Mouse (Mus musculus): ENCODE measurements around the gene Serp1. TPM values are rescaled to one million over a fixed set of nuclear protein-coding genes. Genes with fewer than 3 reads are reported as not detected.
"Not testable (repeated sequence)": the region's sequence is repeated elsewhere in the genome, so short reads cannot be mapped to it uniquely, and the experiment has no call there.

Serp1 gene
- polyA plus RNA-seq, 1 experiment from 2014 or later = 101 TPM

GRCm38 (mm10) chr3:58504676-58505075 is 21.0 kb downstream of the Serp1 start:
- Histone ChIP-seq H3K27ac (no peak overlapping the region), H3K4me3 (replicated peaks) (no peak overlapping the region), H3K4me1 (replicated peaks) (peaks cover 20% of the 10 kb centered on the region), H3K27me3 (no peaks in the 10 kb centered on the region), H3K4me2 (no peak overlapping the region), H3K9ac (no peak overlapping the region), H3K9me3 (replicated peaks) (no peaks in the 10 kb centered on the region), H3K36me3 (no peaks in the 10 kb centered on the region)
- ATAC-seq (ENCODE audit: low read depth) (no peak), DNase-seq (no peak)

GRCm38 (mm10) chr3:58503720-58504333 is 21.9 kb downstream of the Serp1 start:
- DNase-seq (no peak), ATAC-seq (ENCODE audit: low read depth) (no peak)
- H3K9me3 ChIP-seq (replicated peaks) = no peaks in the 10 kb centered on the region
- H3K27ac ChIP-seq = no peak overlapping the region
- H3K27me3 ChIP-seq = no peaks in the 10 kb centered on the region
- no peak overlapping the region for H3K4me2 ChIP-seq
- peaks cover 20% of the 10 kb centered on the region for H3K4me1 ChIP-seq (replicated peaks)
- WGBS (ENCODE audit: insufficient replicate concordance) = 58% methylated on average over 3 of the region's 3 CpGs
- no peaks in the 10 kb centered on the region for H3K36me3 ChIP-seq
- no peak overlapping the region for H3K4me3 ChIP-seq (replicated peaks)
- H3K9ac ChIP-seq = no peak overlapping the region

GRCm38 (mm10) chr3:58501961-58502360 is 23.7 kb downstream of the Serp1 start:
- H3K27me3 ChIP-seq = no peaks in the 10 kb centered on the region
- H3K4me3 ChIP-seq (replicated peaks) = no peak overlapping the region
- no peak overlapping the region for H3K9ac ChIP-seq
- WGBS (ENCODE audit: insufficient replicate concordance) = 10% methylated on average over 2 of the region's 2 CpGs
- H3K36me3 ChIP-seq = no peaks in the 10 kb centered on the region
- H3K4me1 ChIP-seq (replicated peaks) = peaks cover 16% of the 10 kb centered on the region
- no peak overlapping the region for H3K4me2 ChIP-seq
- no peak overlapping the region for H3K27ac ChIP-seq
- DNase-seq (no peak), ATAC-seq (ENCODE audit: low read depth) (0 out of 2 replicates have a peak, but pooled peaks have one; percentile 31)
- no peaks in the 10 kb centered on the region for H3K9me3 ChIP-seq (replicated peaks)

- Histone ChIP-seq H3K9me3 (replicated peaks) (no peaks in the 10 kb centered on the region), H3K27me3 (no peaks in the 10 kb centered on the region), H3K9ac (no peak overlapping the region), H3K4me3 (replicated peaks) (no peak overlapping the region), H3K4me2 (no peak overlapping the region), H3K27ac (no peak overlapping the region), H3K4me1 (replicated peaks) (no peaks in the 10 kb centered on the region), H3K36me3 (no peaks in the 10 kb centered on the region)
- DNase-seq (no peak), ATAC-seq (ENCODE audit: low read depth) (no peak)
- WGBS (ENCODE audit: insufficient replicate concordance) = 50% methylated on average over 4 of the region's 4 CpGs
These were observed 32.1 kb downstream of the Serp1 start for GRCm38 (mm10) chr3:58493621-58494020.

GRCm38 (mm10) chr3:58490787-58491186 is 34.9 kb downstream of the Serp1 start:
- Histone ChIP-seq H3K36me3 (no peaks in the 10 kb centered on the region), H3K4me1 (replicated peaks) (no peaks in the 10 kb centered on the region), H3K4me3 (replicated peaks) (no peak overlapping the region), H3K27ac (no peak overlapping the region), H3K27me3 (no peaks in the 10 kb centered on the region), H3K9me3 (replicated peaks) (0 out of 2 replicates have a peak, but pooled peaks cover 4% of the 10 kb centered on the region), H3K9ac (no peak overlapping the region), H3K4me2 (no peak overlapping the region)
- DNase-seq (no peak), ATAC-seq (ENCODE audit: low read depth) (no peak)
- WGBS (ENCODE audit: insufficient replicate concordance) = 62% methylated on average over 7 of the region's 7 CpGs

- H3K4me2 ChIP-seq = no peak overlapping the region
- H3K4me1 ChIP-seq (replicated peaks) = no peaks in the 10 kb centered on the region
- H3K27me3 ChIP-seq = no peaks in the 10 kb centered on the region
- H3K9me3 ChIP-seq (replicated peaks) = 0 out of 2 replicates have a peak, but pooled peaks cover 4% of the 10 kb centered on the region
- H3K9ac ChIP-seq = no peak overlapping the region
- no peak overlapping the region for H3K4me3 ChIP-seq (replicated peaks)
- ATAC-seq (ENCODE audit: low read depth) (no peak), DNase-seq (no peak)
- no peak overlapping the region for H3K27ac ChIP-seq
- 62% methylated on average over 8 of the region's 8 CpGs for WGBS (ENCODE audit: insufficient replicate concordance)
- no peaks in the 10 kb centered on the region for H3K36me3 ChIP-seq
These were observed 37.5 kb downstream of the Serp1 start for GRCm38 (mm10) chr3:58487999-58488775.

- H3K4me2 ChIP-seq = no peak overlapping the region
- no peaks in the 10 kb centered on the region for H3K4me1 ChIP-seq (replicated peaks)
- no peaks in the 10 kb centered on the region for H3K36me3 ChIP-seq
- H3K27me3 ChIP-seq = no peaks in the 10 kb centered on the region
- WGBS (ENCODE audit: insufficient replicate concordance) = 60% methylated on average over 3 of the region's 3 CpGs
- 0 out of 2 replicates have a peak, but pooled peaks cover 4% of the 10 kb centered on the region for H3K9me3 ChIP-seq (replicated peaks)
- DNase-seq (no peak), ATAC-seq (ENCODE audit: low read depth) (no peak)
- H3K4me3 ChIP-seq (replicated peaks) = no peak overlapping the region
- no peak overlapping the region for H3K9ac ChIP-seq
- H3K27ac ChIP-seq = no peak overlapping the region
These were observed 38.6 kb downstream of the Serp1 start for GRCm38 (mm10) chr3:58487121-58487520.

- Histone ChIP-seq H3K36me3 (no peaks in the 10 kb centered on the region), H3K4me2 (no peak overlapping the region), H3K9ac (no peak overlapping the region), H3K27me3 (no peaks in the 10 kb centered on the region), H3K27ac (no peak overlapping the region), H3K9me3 (replicated peaks) (0 out of 2 replicates have a peak, but pooled peaks cover 4% of the 10 kb centered on the region), H3K4me3 (replicated peaks) (no peak overlapping the region), H3K4me1 (replicated peaks) (no peaks in the 10 kb centered on the region)
- WGBS (ENCODE audit: insufficient replicate concordance) = 60% methylated on average over 7 of the region's 7 CpGs
- ATAC-seq (ENCODE audit: low read depth) = no peak
- no peak for DNase-seq
These were observed 39.8 kb downstream of the Serp1 start for GRCm38 (mm10) chr3:58485883-58486282.

GRCm38 (mm10) chr3:58478755-58479455 is 46.8 kb downstream of the Serp1 start:
- H3K27ac ChIP-seq = no peak overlapping the region
- peak; percentile 41; the same call in 1 of the 2 replicates for ATAC-seq (ENCODE audit: low read depth)
- H3K9ac ChIP-seq = no peak overlapping the region
- no peak overlapping the region for H3K4me2 ChIP-seq
- H3K4me1 ChIP-seq (replicated peaks) = 0 out of 2 replicates have a peak, but pooled peaks cover 3% of the 10 kb centered on the region
- no peaks in the 10 kb centered on the region for H3K27me3 ChIP-seq
- whole genome bisulfite sequencing (ENCODE audit: insufficient replicate concordance) = 52% methylated on average over 2 of the region's 2 CpGs
- H3K9me3 ChIP-seq (replicated peaks) = no peaks in the 10 kb centered on the region
- no peak for DNase-seq
- no peaks in the 10 kb centered on the region for H3K36me3 ChIP-seq
- no peak overlapping the region for H3K4me3 ChIP-seq (replicated peaks)

- not testable (repeated sequence) for H3K36me3 ChIP-seq; H3K27me3 ChIP-seq; DNase-seq; H3K4me3 ChIP-seq (replicated peaks); H3K27ac ChIP-seq; ATAC-seq (ENCODE audit: low read depth); H3K9ac ChIP-seq; H3K9me3 ChIP-seq (replicated peaks); H3K4me2 ChIP-seq
- H3K4me1 ChIP-seq (replicated peaks) = peaks cover 13% of the 10 kb centered on the region
- WGBS (ENCODE audit: insufficient replicate concordance) = 85% methylated on average over 1 of the region's 1 CpGs
These were observed 50.4 kb downstream of the Serp1 start for GRCm38 (mm10) chr3:58475298-58475697.

All from liver, embryonic 13.5 days (tissue).